Mouse (Mus musculus) Patski (cell line): ENCODE data around the gene Ifnar2. TPM values are rescaled to one million over a fixed set of nuclear protein-coding genes. Genes with fewer than 3 reads are reported as not detected.
A peak's percentile ranks its signal among the peaks of the same experiment; 100 is the strongest.

Experiments
- ATAC-seq: fragments of 100-300 bp; one replicate; pipeline ENCODE4 v1.8.0; 2021
- CTCF ChIA-PET: fragments of 350-600 bp; sonication (Branson Sonifier 250); formaldehyde crosslinking; loops from one replicate; lab custom pipeline; 2022; ENCODE audit warnings: inconsistent platforms; lab: Charles Lee
- POLR2A ChIA-PET: fragments of 350-600 bp; sonication (Branson Sonifier 250); formaldehyde crosslinking; loops from one replicate; lab custom pipeline; 2022; ENCODE audit warnings: antibody characterized with exemption, inconsistent platforms; lab: Charles Lee
- DNase-seq: peaks from one replicate; pipeline ENCODE4 v3.0.0-alpha.2; 2011; ENCODE audit warnings: low read depth, low spot score
- H3K27me3 ChIP-seq: fragments of 371-371 bp; one replicate; pipeline ENCODE4 v1.5.1; 2021
- CTCF ChIP-seq: fragments of 100-300 bp; IDR thresholded peaks from one replicate; pipeline ENCODE4 v1.5.1; 2021
- in situ Hi-C: fragments of 300-500 bp; cut with MboI; formaldehyde crosslinking; loops from 3 replicates; pipeline ENCODE4 v1.11.1; 2018; ENCODE audit warnings: low pct_unique_long_range_greater_than_20kb, mixed read lengths
- polyA plus RNA-seq: library from polyadenylated mRNA; unstranded; gene quantifications from one replicate; pipeline ENCODE4 v1.2.3, GENCODE M21; 2021

The Ifnar2 gene
- 97.8 TPM for polyA plus RNA-seq

GRCm38 (mm10) chr16:91372577-91373472 lies at the start of gene Ifnar2:
TSS of gene Ifnar2 (plus strand) at chr16:91372783.
- ATAC-seq = peak; percentile 88
- DNase-seq = no peak
- TF ChIP-seq CTCF = no peak
- in situ Hi-C loops = no loop called here
- H3K27me3 ChIP-seq = no peaks in the 10 kb centered on the region
- POLR2A ChIA-PET = interaction anchor here (0.5 to 2.9 kb wide), 3 partner anchors 10 to 14 kb away, joined by 3 to 10 read pairs (median 3); no protein-coding TSS in a partner anchor
- CTCF ChIA-PET = no interaction called here

- ChIA-PET CTCF (no interaction called here), POLR2A (no interaction called here)
- DNase-seq = no peak
- H3K27me3 ChIP-seq = peaks cover 20% of the 10 kb centered on the region
- TF ChIP-seq CTCF = no peak
- in situ Hi-C loops = no loop called here
- ATAC-seq = no peak
These were observed 45.0 kb upstream of the Ifnar2 start for GRCm38 (mm10) chr16:91327605-91328004.

- POLR2A ChIA-PET = no interaction called here
- TF ChIP-seq CTCF = no peak
- DNase-seq = no peak
- H3K27me3 ChIP-seq = peaks cover 16% of the 10 kb centered on the region
- no peak for ATAC-seq
- in situ Hi-C loops = no loop called here
- CTCF ChIA-PET = no interaction called here
These were observed 43.7 kb upstream of the Ifnar2 start for GRCm38 (mm10) chr16:91328922-91329321.

GRCm38 (mm10) chr16:91330496-91330895 lies 42.1 kb upstream of the Ifnar2 start:
- ATAC-seq (no peak), DNase-seq (no peak)
- ChIA-PET CTCF (no interaction called here), POLR2A (no interaction called here)
- peaks cover 15% of the 10 kb centered on the region for H3K27me3 ChIP-seq
- no peak for TF ChIP-seq CTCF
- in situ Hi-C loops = no loop called here

GRCm38 (mm10) chr16:91331153-91331552 lies 41.4 kb upstream of the Ifnar2 start:
- POLR2A ChIA-PET = no interaction called here
- DNase-seq = no peak
- in situ Hi-C loops = no loop called here

GRCm38 (mm10) chr16:91332880-91333279 lies 39.7 kb upstream of the Ifnar2 start:
- ChIA-PET POLR2A (interaction anchor here (0.6 kb wide), 1 partner anchor 22 kb away, joined by 5 read pairs; no protein-coding TSS in a partner anchor), CTCF (no interaction called here)
- TF ChIP-seq CTCF = no peak
- in situ Hi-C loops = no loop called here
- peaks cover 22% of the 10 kb centered on the region for H3K27me3 ChIP-seq
- no peak for DNase-seq
- ATAC-seq = no peak

More at GRCm38 (mm10) chr16:91331153-91331552, 41.4 kb upstream of the Ifnar2 start:
- peaks cover 20% of the 10 kb centered on the region for H3K27me3 ChIP-seq
- CTCF ChIA-PET = no interaction called here
- no peak for TF ChIP-seq CTCF
- no peak for ATAC-seq

- ChIA-PET POLR2A (no interaction called here), CTCF (no interaction called here)
- no peak for TF ChIP-seq CTCF
- in situ Hi-C loops = no loop called here
- H3K27me3 ChIP-seq = peaks cover 22% of the 10 kb centered on the region
- DNase-seq = no peak
- ATAC-seq = no peak
These were observed 38.2 kb upstream of the Ifnar2 start for GRCm38 (mm10) chr16:91334190-91334893.

GRCm38 (mm10) chr16:91336753-91337152 lies 35.8 kb upstream of the Ifnar2 start:
- ChIA-PET POLR2A (no interaction called here), CTCF (no interaction called here)
- no peak for DNase-seq
- in situ Hi-C loops = no loop called here
- ATAC-seq = no peak
- TF ChIP-seq CTCF = no peak
- H3K27me3 ChIP-seq = peaks cover 22% of the 10 kb centered on the region

GRCm38 (mm10) chr16:91337480-91337879 lies 35.1 kb upstream of the Ifnar2 start:
- TF ChIP-seq CTCF = no peak
- DNase-seq (no peak), ATAC-seq (no peak)
- in situ Hi-C loops = no loop called here
- CTCF ChIA-PET = no interaction called here
- POLR2A ChIA-PET = interaction anchor here (0.7 kb wide), 1 partner anchor 71 kb away, joined by 5 read pairs; no protein-coding TSS in a partner anchor
- H3K27me3 ChIP-seq = peaks cover 22% of the 10 kb centered on the region

GRCm38 (mm10) chr16:91346491-91346890 lies 26.1 kb upstream of the Ifnar2 start:
- POLR2A ChIA-PET = no interaction called here
- in situ Hi-C loops = no loop called here

More at GRCm38 (mm10) chr16:91346491-91346890, 26.1 kb upstream of the Ifnar2 start:
- CTCF ChIA-PET = no interaction called here
- ATAC-seq (no peak), DNase-seq (no peak)
- TF ChIP-seq CTCF = no peak
- peaks cover 23% of the 10 kb centered on the region for H3K27me3 ChIP-seq
